Mouse (Mus musculus) hindbrain, embryonic 16.5 days (tissue): Measurements from ENCODE around the gene Slbp. TPM values are rescaled to one million over a fixed set of nuclear protein-coding genes. Genes with fewer than 3 reads are reported as not detected.
A peak's percentile ranks its signal among the peaks of the same experiment; 100 is the strongest.

Experiments used
- ATAC-seq: fragments of 200-750 bp; cut with Nextera tagmentation; 2 replicates; pipeline ENCODE4 v1.8.0; 2017; ENCODE audit warnings: moderate TSS enrichment, moderate library complexity
- H3K27ac ChIP-seq: fragments of 300-500 bp; sonication (generic); 2 replicates; pipeline ENCODE4 v1.5.1; 2014; ENCODE audit warnings: low read depth, mild to moderate bottlenecking, control low read depth, low read length, moderate library complexity
- H3K27me3 ChIP-seq: fragments of 300-500 bp; sonication (generic); replicated peaks from 2 replicates; pipeline ENCODE4 v1.6.1; 2014; ENCODE audit warnings: low read length; ENCODE audit not compliant: control insufficient read depth, insufficient read depth
- H3K36me3 ChIP-seq: fragments of 300-500 bp; sonication (generic); 2 replicates; pipeline ENCODE4 v1.6.1; 2014; ENCODE audit warnings: mild to moderate bottlenecking, low read length, moderate library complexity, mixed read lengths; ENCODE audit not compliant: control insufficient read depth, insufficient read depth
- H3K4me1 ChIP-seq: fragments of 300-500 bp; sonication (generic); 2 replicates; pipeline ENCODE4 v1.6.1; 2014; ENCODE audit warnings: low read depth, low read length; ENCODE audit not compliant: control insufficient read depth, insufficient read depth
- H3K4me2 ChIP-seq: fragments of 300-500 bp; sonication (generic); 2 replicates; pipeline ENCODE4 v1.6.1; 2014; ENCODE audit warnings: mild to moderate bottlenecking, low read length, control low read depth, moderate library complexity
- H3K4me3 ChIP-seq: fragments of 300-500 bp; sonication (generic); 2 replicates; pipeline ENCODE4 v1.5.1; 2014; ENCODE audit warnings: mild to moderate bottlenecking, low read length, control low read depth, moderate library complexity
- H3K9ac ChIP-seq: fragments of 300-500 bp; sonication (generic); 2 replicates; pipeline ENCODE4 v1.6.1; 2014; ENCODE audit warnings: low read depth, mild to moderate bottlenecking, control low read depth, low read length, moderate library complexity
- H3K9me3 ChIP-seq: fragments of 300-500 bp; sonication (generic); 2 replicates; pipeline ENCODE4 v1.6.1; 2014; ENCODE audit warnings: mild to moderate bottlenecking, low read length, moderate library complexity; ENCODE audit not compliant: control insufficient read depth
- WGBS: fragments of 180-500 bp; shearing (Covaris S2); extraction: QIAGEN DNeasy Blood & Tissue Kit; methylation state at CpG from one replicate; pipeline ENCODE4 v1.1.7; 2014; 5-methylcytosine and 5-hydroxymethylcytosine counted together
- polyA plus RNA-seq: library from polyadenylated mRNA; unstranded; fragments of >200 nt; fragmentation: Nextera tagmentation; extraction: Ambion mirVana; gene quantifications from 2 replicates; pipeline ENCODE4 v1.2.1, GENCODE M21; 2015

Gene Slbp
- polyA plus RNA-seq, 1 experiment from 2014 or later: 133 TPM

- no peaks in the 10 kb centered on the region for H3K9me3 ChIP-seq
- no peak overlapping the region for H3K27ac ChIP-seq
- no peak overlapping the region for H3K4me3 ChIP-seq
- no peak overlapping the region for H3K4me2 ChIP-seq
- no peak overlapping the region for H3K9ac ChIP-seq
- ATAC-seq: no peak
- no peaks in the 10 kb centered on the region for H3K4me1 ChIP-seq
- WGBS: 78% methylated on average over 5 of the region's 5 CpGs
- H3K27me3 ChIP-seq: no peaks in the 10 kb centered on the region
- 0 out of 2 replicates have a peak, but pooled peaks cover 6% of the 10 kb centered on the region for H3K36me3 ChIP-seq
Observed at GRCm38 (mm10) chr5:33605314-33605713, 47.1 kb downstream of the Slbp start.

GRCm38 (mm10) chr5:33593620-33594019 lies 58.8 kb downstream of the Slbp start:
- ATAC-seq: no peak
- H3K9ac ChIP-seq: no peak overlapping the region
- H3K4me2 ChIP-seq: no peak overlapping the region
- no peak overlapping the region for H3K27ac ChIP-seq
- no peak overlapping the region for H3K4me3 ChIP-seq
- no peaks in the 10 kb centered on the region for H3K9me3 ChIP-seq
- H3K27me3 ChIP-seq: peaks cover 2% of the 10 kb centered on the region; the same call in 1 of the 2 replicates
- H3K4me1 ChIP-seq: no peaks in the 10 kb centered on the region
- WGBS: 32% methylated on average over 2 of the region's 2 CpGs
- no peaks in the 10 kb centered on the region for H3K36me3 ChIP-seq

DNA sequence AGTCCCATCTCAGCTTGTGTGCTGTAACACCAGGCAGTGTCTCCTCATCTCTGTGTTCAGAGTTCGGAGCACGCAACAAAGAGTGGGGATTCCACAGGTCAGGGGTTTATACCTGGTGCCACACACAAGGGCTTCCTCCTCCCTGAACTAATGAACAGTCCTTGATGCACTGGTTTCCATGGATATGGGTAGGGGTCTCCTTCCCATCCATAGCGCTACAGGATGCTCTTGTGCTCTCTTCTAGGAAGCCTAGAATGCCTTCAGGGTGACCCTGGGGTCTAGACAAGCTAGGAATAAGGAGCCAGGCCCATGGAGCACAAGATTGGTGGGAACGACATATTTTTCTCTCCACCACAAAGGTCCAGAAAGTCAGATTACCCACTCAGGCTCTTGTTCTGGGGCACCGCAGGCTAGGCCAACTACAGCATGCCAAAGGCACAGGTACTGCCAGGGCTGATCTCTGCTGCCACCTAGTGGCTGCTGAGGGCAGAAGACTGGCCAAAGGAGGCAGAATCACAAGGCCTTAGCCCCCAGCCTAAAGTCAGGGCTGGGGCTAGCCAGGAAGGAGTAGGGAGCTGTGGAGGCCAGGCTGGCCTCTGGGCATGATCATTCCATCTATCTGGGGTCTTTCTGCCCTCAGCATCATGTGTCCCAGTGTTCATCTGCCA lies 63.0 kb downstream of the Slbp start:
- ATAC-seq: peak; percentile 77

GRCm38 (mm10) chr5:33588066-33588465 lies 64.3 kb downstream of the Slbp start:
- Histone ChIP-seq H3K9me3 (no peaks in the 10 kb centered on the region), H3K36me3 (no peaks in the 10 kb centered on the region), H3K4me3 (no peak overlapping the region), H3K27ac (no peak overlapping the region), H3K9ac (no peak overlapping the region), H3K27me3 (peaks cover 2% of the 10 kb centered on the region; the same call in 1 of the 2 replicates), H3K4me1 (peaks cover 9% of the 10 kb centered on the region), H3K4me2 (no peak overlapping the region)
- WGBS: 54% methylated on average over 3 of the region's 3 CpGs
- peak; percentile 45; the same call in 1 of the 2 replicates for ATAC-seq

More for the DNA sequence above, 63.0 kb downstream of the Slbp start:
- no peak overlapping the region for H3K4me3 ChIP-seq
- no peak overlapping the region for H3K4me2 ChIP-seq
- H3K9ac ChIP-seq: no peak overlapping the region
- no peaks in the 10 kb centered on the region for H3K9me3 ChIP-seq
- no peaks in the 10 kb centered on the region for H3K36me3 ChIP-seq
- peaks cover 9% of the 10 kb centered on the region for H3K4me1 ChIP-seq
- H3K27me3 ChIP-seq: peaks cover 2% of the 10 kb centered on the region; the same call in 1 of the 2 replicates
- 65% methylated on average over 5 of the region's 5 CpGs for WGBS
- H3K27ac ChIP-seq: no peak overlapping the region

DNA sequence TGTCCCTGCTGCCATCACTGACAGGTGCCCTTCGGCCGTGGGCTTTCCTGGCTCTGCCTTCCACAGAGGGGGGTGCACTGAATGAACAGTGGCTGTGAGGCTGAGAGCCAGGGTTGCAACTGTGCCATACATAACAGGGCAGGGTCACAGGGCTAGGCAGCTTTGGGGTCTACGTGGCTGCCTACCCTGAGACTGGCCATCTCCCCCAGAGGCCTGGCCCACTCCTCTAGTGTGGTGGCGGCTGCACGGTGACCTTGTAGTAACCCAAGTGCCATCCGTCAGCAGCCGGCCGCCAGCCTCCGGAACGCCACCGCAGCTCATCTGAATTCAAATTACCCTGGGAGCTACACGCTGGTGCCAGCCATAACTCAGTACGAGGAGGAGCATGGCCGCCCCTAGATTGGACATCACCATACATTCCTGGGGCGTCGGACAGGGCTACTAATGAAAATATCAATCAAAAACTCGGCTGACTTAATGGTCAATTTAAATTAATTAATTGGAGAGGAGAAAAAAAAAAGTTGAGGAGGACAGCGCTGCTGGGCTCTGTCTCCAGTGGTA lies 64.8 kb downstream of the Slbp start:
- Histone ChIP-seq H3K9me3 (no peaks in the 10 kb centered on the region), H3K4me2 (no peak overlapping the region; the same call in 1 of the 2 replicates)

More for the DNA sequence above, 64.8 kb downstream of the Slbp start:
- H3K27ac ChIP-seq: no peak overlapping the region
- H3K9ac ChIP-seq: no peak overlapping the region
- no peaks in the 10 kb centered on the region for H3K36me3 ChIP-seq
- peaks cover 9% of the 10 kb centered on the region for H3K4me1 ChIP-seq
- H3K4me3 ChIP-seq: no peak overlapping the region
- WGBS: 40% methylated on average over 18 of the region's 18 CpGs
- ATAC-seq: 0 out of 2 replicates have a peak, but pooled peaks have one; percentile 31
- peaks cover 2% of the 10 kb centered on the region; the same call in 1 of the 2 replicates for H3K27me3 ChIP-seq

Other genes with a start within 250 kb of the Slbp start
- gene Nkx1-1, start 218.6 kb downstream of the Slbp start, polyA plus RNA-seq: 0.47 TPM in 1 of 2 replicates, not detected in the other
- 28.4 and 33.0 TPM in 2 replicates for gene Fam53a, start 22.9 kb downstream of the Slbp start, polyA plus RNA-seq
- gene Gm9903, start 22.6 kb downstream of the Slbp start, polyA plus RNA-seq: 0.45 and 0.92 TPM in 2 replicates
- gene Tacc3, start 5.6 kb upstream of the Slbp start, polyA plus RNA-seq: 42.2 and 46.0 TPM in 2 replicates
- 32.5 and 35.3 TPM in 2 replicates for gene Tmem129, start 5.8 kb upstream of the Slbp start, polyA plus RNA-seq
- 45.9 and 48.2 TPM in 2 replicates for gene Fgfr3, start 69.1 kb upstream of the Slbp start, polyA plus RNA-seq
- 68.7 and 75.6 TPM in 2 replicates for gene Letm1, start 130.2 kb upstream of the Slbp start, polyA plus RNA-seq
- gene Nsd2, start 168.2 kb upstream of the Slbp start, polyA plus RNA-seq: 52.9 and 68.7 TPM in 2 replicates